Mouse (Mus musculus) urinary bladder, adult 2 months (tissue): ENCODE results near the gene Dgcr2. TPM values are rescaled to one million over a fixed set of nuclear protein-coding genes. Genes with fewer than 3 reads are reported as not detected.

Experiments used
- DNase-seq: peaks from one replicate; pipeline ENCODE4 v3.0.0; 2022; ENCODE audit warnings: low spot score
- polyA plus RNA-seq: library from polyadenylated mRNA; depleted of rRNA; stranded (reverse); fragments of >200 nt; gene quantifications from 2 replicates; pipeline ENCODE4 v1.2.3, GENCODE M21; 2012

The Dgcr2 gene
- polyA plus RNA-seq, 1 experiment, result 48.7 TPM

DNA sequence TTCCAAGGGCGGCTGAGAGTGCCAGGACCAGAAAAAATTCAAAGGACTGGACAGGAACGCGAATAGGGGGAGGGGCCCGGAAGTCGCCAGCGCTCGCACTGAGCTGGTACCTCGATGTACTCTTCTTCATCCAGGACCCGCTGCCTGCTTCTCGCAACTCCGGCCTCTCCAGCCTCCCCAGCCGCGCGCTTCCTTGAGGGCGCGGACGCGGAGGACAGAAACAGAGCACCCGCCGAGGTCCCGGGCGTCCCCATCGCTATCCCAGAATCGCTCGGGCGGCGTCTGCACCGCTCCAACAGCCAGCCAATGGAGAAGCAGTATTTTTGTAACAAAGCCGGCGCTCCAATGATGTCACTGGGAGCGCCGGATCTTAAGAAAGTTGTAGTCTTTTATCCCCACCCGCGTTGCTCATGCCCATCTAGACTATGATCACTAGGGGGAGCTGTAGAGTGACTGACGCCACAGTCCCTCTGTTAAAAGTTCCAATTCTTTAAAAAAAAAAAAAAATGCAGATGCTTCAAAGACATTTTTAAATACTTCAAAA is 12.8 kb upstream of the Dgcr2 start, which contains the start of gene Ess2:
Gene Ess2, minus strand, starts transcription at position 297 of the 544 bp plus-strand sequence.
- peak; percentile 76 for DNase-seq

DNA sequence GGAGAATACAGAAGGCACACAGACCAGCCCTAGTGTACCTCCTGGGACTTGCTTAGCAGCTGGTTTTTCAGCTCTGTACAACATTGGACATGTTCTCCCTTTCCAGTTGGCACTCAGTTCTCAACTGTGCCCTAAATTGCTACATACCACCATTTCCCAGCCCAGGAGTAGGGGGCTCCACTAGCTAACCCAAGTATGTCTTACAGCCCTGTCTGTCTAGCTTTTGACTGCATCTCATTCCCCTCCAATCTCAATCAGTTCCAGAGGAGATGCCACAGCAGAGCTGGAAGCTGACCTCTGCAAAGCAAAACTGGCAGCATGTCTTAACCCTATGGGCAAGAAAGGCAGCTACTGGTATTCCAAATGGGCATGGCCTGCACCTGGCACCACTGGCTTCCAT is 2.3 kb downstream of the Dgcr2 start:
- no peak for DNase-seq

GRCm38 (mm10) chr16:17893923-17894322 is 4.4 kb downstream of the Dgcr2 start, which contains the start of gene Tssk1:
Gene Tssk1, plus strand, starts transcription at chr16:17894223.
- DNase-seq, result no peak

GRCm38 (mm10) chr16:17892606-17893005 is 5.8 kb downstream of the Dgcr2 start:
- no peak for DNase-seq

DNA sequence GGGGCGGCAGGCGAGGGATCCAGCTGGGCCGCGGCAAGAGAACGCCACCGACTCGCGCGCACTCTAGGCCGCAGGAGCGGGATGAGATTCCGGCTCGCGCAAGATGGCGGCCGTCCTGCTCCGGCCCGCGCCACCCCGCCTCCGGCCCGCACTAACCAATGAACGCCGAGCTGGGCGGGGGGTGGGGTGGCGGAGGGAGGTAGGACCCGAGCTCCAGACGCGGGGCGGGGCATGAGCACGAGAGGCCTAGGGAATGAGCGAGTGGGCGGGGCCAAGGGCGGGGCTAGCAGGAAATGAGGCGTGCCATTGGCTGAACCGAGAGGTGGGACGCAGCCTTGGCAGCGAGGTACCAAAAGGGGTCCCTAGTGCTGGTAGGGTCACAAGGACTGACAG is 6.8 kb downstream of the Dgcr2 start, which contains the start of gene Gm20518:
Gene Gm20518, minus strand, starts transcription at position 105 of the 393 bp plus-strand sequence.
- DNase-seq, result peak; percentile 88

GRCm38 (mm10) chr16:17890917-17891566 is 7.3 kb downstream of the Dgcr2 start:
- DNase-seq, result peak; percentile 58

DNA sequence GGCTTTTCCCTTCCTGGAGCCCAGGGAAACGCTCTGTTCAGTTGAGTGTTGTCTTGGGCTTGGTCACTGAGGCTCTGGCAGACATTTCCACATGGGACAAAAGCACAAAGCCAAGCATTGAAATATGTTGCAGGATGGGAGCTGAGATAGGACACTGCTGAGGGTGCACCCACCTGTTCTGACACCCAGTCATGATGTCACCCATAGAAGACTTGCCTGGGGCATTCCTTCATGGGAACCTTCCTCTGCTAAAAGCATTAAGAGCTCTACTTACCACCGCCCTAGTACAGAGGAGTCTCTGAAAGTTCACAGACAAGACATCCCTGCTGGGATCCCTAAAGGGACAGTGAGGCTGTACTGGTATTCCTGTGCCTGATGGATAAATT is 8.0 kb downstream of the Dgcr2 start:
- DNase-seq, result no peak

DNA sequence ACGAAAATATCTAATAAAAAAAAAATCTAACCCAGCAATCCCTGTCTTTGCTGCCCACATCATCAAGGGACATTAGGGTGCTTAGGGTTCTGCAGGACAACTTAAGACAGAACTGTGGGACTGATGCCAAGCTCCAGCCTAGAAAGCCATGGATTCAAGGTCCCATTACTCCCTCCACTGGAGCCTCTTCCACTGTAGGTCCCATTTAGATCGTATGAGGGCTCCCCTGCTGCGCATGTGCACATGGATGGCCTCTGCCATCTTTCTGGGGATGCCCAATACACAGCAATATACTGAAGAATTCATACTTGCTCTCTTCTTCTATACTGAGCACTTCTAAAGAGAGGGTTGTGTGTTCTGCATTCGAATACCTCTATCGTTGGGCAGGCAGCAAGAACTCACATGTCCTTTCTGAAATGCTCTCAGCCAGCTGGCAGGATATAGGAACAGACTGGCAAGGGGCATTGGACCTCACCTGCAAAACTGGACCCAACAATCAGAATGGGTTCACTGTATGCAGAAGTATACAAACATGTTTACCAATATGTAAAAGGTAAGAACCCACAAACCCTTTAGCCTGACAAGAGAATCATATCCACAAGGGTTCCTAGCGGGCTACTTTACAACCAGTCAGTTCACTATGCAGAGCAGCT is 8.5 kb downstream of the Dgcr2 start:
- DNase-seq, result no peak

DNA sequence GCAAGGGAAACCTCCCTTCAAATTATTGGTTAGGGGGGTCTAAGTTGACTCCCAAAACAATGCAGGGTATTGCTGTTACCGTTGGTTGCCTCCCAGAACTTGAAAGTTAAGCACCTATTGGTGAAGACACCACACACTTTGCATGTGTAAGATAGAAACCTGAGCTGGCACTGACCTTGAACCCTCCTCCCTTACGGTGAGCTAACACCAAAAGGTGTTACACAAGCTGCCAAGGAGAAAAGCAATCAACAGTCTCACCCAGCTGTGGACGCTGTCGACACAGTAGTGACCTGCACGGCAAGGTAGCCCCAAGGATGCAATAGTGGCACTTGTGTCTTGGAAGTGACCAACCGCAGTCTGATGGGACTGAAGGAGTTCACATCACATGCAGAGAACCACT is 14.2 kb downstream of the Dgcr2 start:
- no peak for DNase-seq

GRCm38 (mm10) chr16:17882196-17882595 is 16.2 kb downstream of the Dgcr2 start:
- DNase-seq, result no peak

DNA sequence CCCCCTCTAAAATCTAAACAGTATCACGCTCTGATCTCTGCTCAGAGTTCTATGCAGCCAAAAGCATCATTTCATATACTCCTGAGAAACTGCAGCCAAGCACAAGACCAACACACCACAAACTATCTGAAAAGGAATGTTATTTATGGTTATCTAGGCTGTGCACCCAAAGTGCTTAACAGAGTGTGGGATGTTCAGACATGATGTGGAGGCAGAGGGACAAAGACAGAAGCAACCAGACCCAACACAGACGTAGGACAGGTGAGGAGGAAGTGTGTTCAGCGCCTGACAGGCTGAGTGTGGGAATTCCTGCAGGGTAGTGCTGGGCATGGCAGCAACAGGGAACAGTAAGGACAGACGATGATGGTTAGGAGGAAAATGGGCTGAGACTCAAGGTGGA is 18.8 kb downstream of the Dgcr2 start:
- no peak for DNase-seq

DNA sequence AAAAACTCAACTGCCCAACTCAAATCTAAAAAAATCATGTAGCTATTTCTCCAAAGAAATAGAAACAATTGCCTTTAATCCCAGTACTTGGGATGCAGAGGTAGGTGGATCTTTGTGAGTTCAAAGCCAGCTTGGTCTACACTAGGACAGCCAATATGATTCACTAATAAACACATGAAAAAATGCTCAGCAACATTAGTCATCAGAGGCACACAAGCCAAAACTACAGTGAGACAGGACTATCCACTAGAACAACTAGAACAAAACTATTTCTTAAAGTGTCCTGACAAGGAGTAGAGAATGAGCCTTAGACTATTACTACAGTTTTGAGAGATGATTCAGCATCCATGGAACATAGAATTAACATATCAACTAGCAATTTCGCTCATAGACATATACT is 22.3 kb downstream of the Dgcr2 start:
- DNase-seq, result no peak

DNA sequence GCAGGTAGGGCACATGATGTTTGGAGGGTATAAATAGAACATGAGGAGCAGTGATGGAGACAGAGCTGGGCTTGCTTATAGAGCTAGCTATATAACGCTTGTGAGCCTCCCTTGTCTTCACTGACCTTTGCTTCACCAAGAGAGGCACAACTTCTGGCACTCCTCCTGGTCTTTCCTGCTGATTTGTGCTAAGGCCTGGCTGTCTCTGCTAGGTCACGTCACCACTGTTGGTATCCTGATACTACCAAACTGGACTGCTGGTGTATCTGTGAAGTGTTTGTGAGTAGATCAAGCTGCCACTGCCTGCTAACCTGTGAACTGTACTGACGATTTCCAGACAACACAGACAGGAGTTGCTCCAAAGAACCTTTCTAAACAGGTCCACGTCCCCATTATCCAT is 23.2 kb downstream of the Dgcr2 start:
- DNase-seq, result no peak

DNA sequence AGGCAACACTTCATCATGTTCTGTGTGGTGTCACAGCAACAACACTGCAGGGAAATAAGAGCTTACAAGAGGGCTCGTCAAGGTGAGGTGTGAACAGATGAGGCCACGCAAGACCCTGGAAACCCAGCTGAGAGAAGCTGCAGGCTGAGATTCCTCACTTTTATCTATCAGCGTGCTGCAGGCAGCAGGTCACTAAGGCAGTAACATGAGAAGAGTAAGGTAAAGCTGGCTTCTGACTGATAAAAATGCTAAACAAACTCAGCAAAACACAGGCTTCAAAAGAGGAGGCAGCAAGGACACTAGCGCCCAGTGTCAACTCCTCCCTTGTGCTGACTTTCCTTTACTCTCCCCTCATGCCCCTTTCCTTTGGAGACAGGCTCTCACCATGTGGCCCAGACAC is 25.4 kb downstream of the Dgcr2 start:
- no peak for DNase-seq

GRCm38 (mm10) chr16:17871248-17871647 is 27.1 kb downstream of the Dgcr2 start:
- no peak for DNase-seq

DNA sequence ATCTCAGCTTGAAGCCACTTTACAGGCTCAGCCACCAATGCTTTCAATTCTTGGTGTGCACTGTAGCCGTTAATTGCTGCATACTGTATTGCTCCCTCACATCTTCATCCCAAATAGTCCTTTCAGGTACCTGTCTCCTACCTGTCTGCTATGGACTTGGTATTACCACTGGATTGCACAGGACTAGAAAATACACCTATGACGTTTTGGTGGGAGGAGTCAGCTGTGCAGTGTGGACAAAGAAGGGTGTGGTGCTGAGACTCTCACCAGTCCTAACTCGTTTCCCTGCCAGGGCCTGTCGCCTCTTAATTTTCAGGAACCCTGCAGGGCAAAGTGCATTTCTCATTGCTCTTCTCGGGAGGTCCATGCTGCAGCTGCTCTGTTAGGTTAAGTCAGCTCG is 32.6 kb downstream of the Dgcr2 start:
- DNase-seq, result no peak

GRCm38 (mm10) chr16:17865293-17865692 is 33.1 kb downstream of the Dgcr2 start:
- no peak for DNase-seq

GRCm38 (mm10) chr16:17858592-17858991 is 39.8 kb downstream of the Dgcr2 start:
- DNase-seq, result no peak

GRCm38 (mm10) chr16:17857157-17857556 is 41.2 kb downstream of the Dgcr2 start:
- DNase-seq, result no peak

DNA sequence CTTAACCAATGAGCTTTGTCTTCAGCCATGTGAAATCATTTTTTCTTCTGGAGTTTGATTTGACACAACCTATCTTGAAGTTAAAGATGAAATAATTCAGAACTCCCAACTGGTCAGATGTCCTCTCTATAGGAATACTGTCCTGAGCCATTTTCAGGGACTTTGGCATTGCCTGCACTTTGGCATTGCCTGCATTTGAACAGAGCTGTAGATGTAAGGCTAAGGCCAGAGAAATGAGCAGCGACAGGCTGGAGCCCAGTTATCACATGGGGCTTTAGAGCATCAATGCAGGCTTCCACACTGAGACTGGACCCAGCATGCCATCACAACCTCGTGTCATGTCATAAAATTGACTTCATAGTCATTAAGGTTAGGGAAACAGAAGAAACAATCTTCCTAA is 45.1 kb downstream of the Dgcr2 start:
- no peak for DNase-seq

- DNase-seq, result no peak
Observed at GRCm38 (mm10) chr16:17851860-17852259, 46.5 kb downstream of the Dgcr2 start.

- DNase-seq, result no peak
Observed at GRCm38 (mm10) chr16:17851331-17851730, 47.0 kb downstream of the Dgcr2 start.

DNA sequence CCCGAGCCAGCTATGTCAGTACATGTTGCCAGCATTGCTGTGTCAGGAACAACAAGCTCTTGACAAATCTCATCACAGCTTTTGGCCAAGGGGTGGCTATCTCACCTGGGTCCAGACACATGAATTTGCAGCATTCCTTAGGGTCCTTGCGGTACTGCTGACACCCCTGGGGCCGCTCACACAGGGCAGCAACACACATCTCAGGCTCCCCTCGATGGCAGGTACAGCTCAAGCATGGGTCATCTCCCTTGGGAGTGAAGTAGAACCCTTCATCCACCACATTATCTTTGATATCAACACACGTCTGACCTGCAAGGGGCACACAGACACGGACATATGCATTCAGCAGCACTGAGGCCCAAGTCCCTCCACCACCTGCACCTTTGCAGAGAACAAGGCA is 48.9 kb downstream of the Dgcr2 start:
- DNase-seq, result no peak
